Mouse (Mus musculus): ENCODE results near the gene Myl4. TPM values are rescaled to one million over a fixed set of nuclear protein-coding genes. Genes with fewer than 3 reads are reported as not detected.

The Myl4 gene
- total RNA-seq, 2 experiments from 2014 or later: not detected

DNA sequence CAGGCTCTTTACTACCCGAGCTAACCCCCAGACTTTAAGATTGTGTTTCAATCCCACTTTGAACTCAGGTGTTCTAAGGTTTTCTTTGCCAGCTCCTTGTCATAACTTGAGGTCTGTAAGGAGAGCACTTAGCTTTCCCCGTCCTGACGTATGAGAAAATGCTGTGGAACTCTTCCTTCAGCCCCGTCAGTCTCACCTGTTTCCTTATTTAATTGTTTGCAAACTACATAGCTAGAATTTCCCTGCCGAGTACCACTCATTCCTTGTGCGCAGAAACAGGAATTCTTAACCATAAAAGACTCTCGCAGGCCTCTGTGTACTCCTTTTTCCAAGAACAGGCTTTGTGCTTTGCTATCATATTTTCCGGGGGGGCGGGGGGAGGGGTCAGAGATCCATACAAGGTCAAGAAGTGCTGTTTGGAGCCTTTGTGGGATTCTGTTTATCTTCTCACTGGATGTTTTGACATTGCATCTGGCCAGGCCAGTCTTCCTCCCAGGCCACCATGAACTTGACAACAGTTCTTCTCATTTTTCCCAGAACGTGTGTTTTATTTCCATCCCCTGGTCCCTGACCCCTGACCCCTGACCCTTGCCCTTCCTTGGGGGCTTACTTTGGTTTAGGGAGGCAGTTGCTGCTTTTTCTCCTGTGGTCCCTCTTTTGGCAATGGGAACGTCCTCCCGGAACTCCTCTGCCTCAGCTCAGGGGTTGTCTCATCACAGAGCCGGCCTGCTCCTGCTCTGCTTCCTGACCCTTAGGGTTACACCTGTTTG, 41.8 kb downstream of the Myl4 start:
- ATAC-seq (replicated peaks; ENCODE audit: low FRiP score, poor library complexity, severe bottlenecking): no peak

GRCm38 (mm10) chr11:104596365-104596764, 45.9 kb downstream of the Myl4 start:
- ATAC-seq (replicated peaks; ENCODE audit: low FRiP score, poor library complexity, severe bottlenecking): no peak

GRCm38 (mm10) chr11:104599265-104599945, 48.9 kb downstream of the Myl4 start:
- no peak for ATAC-seq (replicated peaks; ENCODE audit: low FRiP score, poor library complexity, severe bottlenecking)

- no peak for ATAC-seq (replicated peaks; ENCODE audit: low FRiP score, poor library complexity, severe bottlenecking)
Measured at GRCm38 (mm10) chr11:104600675-104601074, 50.2 kb downstream of the Myl4 start.

- no peak for ATAC-seq (replicated peaks; ENCODE audit: low FRiP score, poor library complexity, severe bottlenecking)
Measured at GRCm38 (mm10) chr11:104604192-104604591, 53.7 kb downstream of the Myl4 start.

DNA sequence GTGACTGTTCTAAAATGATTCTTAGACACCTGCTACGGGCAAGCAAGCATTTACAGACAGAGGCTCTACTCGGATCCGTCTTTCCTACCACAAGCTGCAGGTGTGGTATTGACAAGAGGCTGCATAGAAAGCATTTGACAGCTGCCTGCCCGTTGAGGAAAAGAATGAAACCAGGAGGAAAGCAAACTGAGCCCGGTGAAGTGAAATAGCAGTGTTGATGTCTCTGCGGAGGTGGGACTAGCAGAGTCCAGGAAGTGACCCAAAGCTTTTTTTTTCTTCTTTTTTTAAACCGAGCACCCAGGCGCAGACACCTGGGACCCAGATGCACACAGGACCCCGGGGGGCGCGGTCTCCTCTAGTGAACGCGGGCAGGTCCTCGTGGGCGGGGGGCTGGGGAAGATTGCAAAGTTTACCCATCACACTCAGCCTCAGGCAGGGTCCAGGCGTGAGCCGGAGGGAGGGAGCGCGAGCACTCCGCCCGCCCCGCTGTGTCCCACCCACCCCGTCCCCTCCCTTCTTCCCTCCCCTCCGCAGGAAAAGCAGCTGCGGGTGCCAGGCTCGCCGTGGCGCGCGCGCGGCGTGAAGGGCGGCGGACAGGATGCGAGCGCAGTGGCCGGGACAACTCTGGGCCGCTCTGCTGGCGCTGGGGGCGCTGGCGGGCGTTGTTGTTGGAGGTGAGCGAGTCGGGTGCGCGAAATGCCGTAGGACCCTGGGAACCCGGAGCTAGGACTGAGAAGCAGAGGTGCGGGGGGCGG, 57.2 kb downstream of the Myl4 start, which contains the start of gene Itgb3:
Gene Itgb3 (plus strand): TSS at position 510 of the 755 bp plus-strand sequence.
- no peak for ATAC-seq (replicated peaks; ENCODE audit: low FRiP score, poor library complexity, severe bottlenecking)

GRCm38 (mm10) chr11:104608249-104608920, 57.9 kb downstream of the Myl4 start:
- ATAC-seq (replicated peaks; ENCODE audit: low FRiP score, poor library complexity, severe bottlenecking): no peak

DNA sequence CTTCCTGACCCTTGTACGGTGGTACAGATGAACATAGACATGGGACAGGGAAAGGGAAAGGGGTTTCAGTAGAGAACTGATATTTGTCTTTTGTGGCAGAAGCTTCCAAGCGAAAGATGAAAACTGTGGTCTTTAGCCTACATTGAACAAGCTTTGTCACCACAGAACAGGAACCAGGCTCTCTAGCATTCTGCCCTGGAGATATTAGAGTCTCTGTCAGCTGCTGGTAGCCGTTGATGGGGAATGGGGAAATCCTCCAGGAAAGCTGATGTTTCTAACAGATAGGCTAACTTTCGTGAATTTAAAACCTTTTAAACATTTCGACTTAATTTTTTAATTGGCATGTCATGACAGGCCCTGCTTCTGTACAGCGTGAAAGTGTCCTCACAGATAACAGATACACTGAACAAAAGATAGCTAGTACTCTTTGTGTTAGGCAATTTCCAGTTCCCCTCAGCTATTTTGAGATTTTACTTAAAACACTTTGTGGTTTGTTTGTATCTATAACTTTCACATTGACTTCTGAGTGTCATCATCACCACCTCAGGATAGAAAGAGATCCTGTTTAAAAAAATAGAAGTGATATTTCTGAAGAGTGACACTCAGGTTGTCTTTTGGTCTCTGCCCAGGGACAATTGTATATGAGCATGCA, 58.7 kb downstream of the Myl4 start:
- no peak for ATAC-seq (replicated peaks; ENCODE audit: low FRiP score, poor library complexity, severe bottlenecking)

GRCm38 (mm10) chr11:104609733-104610132, 59.3 kb downstream of the Myl4 start:
- no peak for ATAC-seq (replicated peaks; ENCODE audit: low FRiP score, poor library complexity, severe bottlenecking)

GRCm38 (mm10) chr11:104611579-104612151, 61.2 kb downstream of the Myl4 start:
- no peak for ATAC-seq (replicated peaks; ENCODE audit: low FRiP score, poor library complexity, severe bottlenecking)

GRCm38 (mm10) chr11:104613551-104613950, 63.1 kb downstream of the Myl4 start:
- ATAC-seq (replicated peaks; ENCODE audit: low FRiP score, poor library complexity, severe bottlenecking): no peak

DNA sequence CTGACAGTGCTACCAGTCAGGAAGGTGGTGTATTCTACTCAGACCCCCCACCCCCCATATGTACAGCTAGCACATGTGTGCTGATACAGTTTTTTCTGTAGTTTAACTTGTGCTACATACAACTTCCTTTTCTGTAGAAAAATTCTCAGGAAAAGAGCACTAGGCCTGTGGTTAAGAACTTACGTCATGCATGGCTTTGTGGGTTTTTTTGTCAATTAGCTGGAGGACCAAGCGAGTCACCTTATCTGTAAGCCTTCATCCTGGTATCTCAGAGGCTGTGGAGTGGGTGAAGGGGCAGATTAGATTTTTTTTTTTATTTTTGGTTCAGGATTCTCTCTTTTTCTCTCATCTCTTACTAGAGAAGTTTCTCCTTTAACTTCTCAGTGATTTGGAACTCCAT, 63.7 kb downstream of the Myl4 start:
- ATAC-seq (replicated peaks; ENCODE audit: low FRiP score, poor library complexity, severe bottlenecking): no peak

DNA sequence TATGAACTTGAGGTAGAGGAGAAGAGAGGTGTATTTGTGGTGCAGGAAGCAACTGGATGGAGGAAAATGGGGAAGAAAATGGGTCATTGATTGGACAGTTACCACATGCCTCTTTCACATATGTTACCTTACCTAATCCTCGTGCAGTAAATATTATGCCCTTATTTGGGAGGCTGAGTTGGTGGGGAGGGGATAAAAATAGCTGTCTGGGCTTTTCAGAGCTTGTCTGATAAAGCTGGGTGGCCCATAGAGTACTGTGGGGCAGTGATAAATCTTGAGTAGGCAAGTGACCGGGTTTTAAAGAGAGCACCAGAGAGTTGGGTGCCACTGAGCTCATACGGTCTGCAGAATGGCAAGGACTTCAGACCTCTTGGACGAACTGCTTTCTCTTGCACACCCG, 65.7 kb downstream of the Myl4 start:
- no peak for ATAC-seq (replicated peaks; ENCODE audit: low FRiP score, poor library complexity, severe bottlenecking)

DNA sequence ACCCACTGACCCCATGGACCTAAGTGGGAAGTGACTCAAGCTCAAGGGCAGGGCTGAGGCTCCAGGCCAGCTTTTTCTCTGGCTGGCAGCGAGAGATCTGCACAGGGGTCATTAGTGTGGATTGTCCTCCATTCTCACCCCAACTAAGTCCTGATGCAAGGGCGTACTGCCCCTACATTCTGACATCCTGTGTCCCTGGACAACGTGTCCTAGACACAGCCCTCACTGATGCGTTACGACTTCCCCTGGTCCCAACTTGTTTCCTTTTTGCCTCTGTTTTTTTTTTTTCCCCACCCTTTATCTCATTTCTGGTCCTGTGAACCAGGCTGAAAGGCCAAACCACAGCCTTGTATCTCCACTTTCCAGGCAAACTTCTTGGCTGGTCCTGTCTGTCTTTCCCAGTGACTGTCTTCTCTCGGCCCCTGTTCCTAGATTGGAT, 68.2 kb downstream of the Myl4 start:
- ATAC-seq (replicated peaks; ENCODE audit: low FRiP score, poor library complexity, severe bottlenecking): no peak

DNA sequence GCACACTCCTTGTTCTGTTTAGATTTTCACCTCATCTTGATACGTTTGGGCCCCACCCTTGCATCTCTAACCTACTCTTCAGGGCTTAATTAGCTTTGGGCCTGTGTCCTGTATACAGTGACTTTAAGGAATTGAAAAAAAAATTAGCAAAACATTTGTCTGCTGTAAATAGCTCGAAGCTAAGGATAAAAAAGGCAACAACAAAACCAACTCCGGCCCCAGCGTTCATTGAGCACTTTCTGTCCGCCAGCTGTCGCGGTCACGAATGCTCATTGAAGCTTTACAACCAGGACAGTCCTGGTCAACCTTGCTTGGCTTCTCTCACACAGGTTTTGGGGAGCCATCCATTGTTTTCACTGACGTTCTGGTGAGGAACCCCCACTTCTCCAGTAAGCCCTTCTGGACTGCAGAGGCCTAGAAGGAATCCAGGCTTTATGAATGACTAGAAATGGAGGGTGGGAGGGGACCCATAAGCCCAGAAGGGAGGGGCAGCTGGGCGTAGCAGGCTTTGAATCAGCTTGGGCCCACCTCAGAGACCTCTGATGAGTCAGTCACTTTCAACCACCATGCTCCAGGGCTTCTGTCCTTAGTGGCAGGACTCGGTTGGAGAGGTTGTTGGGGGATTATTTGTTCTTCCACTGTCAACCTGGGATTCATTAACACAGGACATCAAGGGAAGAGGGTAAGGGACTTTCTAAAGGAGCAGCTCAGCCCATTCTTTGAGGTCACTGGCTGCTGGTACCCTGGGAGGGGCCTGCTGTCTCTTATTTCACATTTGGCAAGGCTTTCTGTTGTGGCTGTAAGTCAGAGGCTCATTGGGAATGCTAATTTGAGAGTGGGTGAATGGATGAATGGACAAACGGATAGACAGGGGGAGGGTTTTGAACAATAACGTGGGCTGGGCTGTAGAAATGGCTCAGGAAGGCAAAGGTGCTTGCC, 68.9 kb downstream of the Myl4 start:
- ATAC-seq (replicated peaks; ENCODE audit: low FRiP score, poor library complexity, severe bottlenecking): no peak

DNA sequence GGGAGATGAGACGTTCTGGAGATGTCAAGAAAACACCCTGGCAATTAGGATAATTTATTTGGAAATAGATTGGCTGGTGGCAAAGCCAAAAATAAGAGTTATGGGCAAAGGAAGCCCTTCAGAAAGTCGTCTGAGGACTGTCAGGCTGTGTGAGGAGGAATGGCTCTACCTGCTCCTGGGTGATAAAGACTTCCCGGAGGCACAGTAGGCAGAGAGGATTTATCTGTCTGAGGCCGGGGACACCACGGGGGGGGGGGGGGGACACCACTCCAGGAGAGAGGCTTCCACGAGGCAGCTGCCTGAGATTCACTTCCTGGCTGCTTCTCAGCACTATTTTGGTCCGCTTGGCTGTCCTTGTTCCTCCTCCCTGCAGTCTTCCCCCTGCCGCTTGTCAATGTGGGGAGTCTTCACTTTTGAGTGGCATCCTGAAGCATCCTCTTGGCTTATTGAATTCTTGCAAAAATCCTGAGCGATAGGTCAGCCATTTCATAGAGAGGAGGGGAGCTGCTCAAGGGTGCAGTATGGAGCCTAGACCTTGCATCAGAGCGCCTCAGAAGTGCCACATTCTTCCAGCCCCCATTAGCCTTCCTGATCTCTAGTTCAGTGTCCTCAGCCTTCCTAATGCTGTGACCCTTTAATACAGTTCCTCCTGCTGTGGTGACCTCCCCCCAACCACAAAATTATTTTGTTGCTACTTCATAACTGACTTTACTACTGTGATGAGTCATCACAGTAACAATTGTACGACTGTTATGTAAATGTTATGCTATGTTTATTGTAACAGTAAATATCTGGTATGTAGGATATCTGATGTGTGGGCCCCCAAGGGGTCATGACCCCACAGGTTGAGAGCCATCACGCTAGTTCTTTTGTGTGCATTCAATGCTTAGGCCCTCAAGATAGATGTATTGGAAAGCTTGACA, 71.8 kb downstream of the Myl4 start:
- ATAC-seq (replicated peaks; ENCODE audit: low FRiP score, poor library complexity, severe bottlenecking): no peak

DNA sequence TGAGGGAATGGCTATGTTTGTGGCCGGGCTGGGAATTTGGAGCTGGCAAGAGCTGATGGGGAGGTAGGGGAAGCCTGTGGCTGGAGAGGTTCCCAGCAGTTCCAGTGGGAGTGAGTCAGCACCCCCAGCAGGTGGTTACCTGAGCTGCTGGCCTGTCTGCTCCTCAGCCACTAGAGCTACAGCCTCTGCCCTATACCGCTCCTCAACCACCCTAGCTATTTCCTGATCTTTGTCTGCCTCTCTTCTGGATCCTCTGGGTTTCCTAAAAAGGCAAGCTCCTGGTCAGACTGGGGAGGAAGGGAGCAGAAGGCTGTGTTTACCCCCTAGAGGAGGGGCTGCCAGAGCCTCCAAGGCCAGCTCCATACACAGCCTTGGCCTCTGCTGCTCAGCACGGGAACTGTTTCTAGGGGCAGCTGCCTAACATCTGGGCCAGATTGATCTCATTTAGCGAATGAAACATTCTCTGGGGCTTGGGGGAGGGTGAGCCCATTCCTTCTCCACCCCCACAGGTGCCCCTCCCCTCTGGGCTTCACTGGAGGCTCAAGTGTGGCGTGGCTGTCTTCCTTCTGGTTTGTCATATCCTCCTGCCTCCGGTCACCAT, 74.4 kb downstream of the Myl4 start:
- ATAC-seq (replicated peaks; ENCODE audit: low FRiP score, poor library complexity, severe bottlenecking): no peak
